Mouse (Mus musculus) CD4-positive helper T cell, adult 2 months (primary cell): ENCODE results near the gene 2700097O09Rik.
"Not testable (repeated sequence)": the region's sequence is repeated elsewhere in the genome, so short reads cannot be mapped to it uniquely, and the experiment has no call there.

Experiments
- DNase-seq: peaks from one replicate; pipeline ENCODE4 v3.0.0-alpha.2; 2012; ENCODE audit warnings: low read depth, missing footprints, low spot score

Gene 2700097O09Rik

GRCm38 (mm10) chr12:55079726-55080600 is at the start of gene 2700097O09Rik, which contains the start of gene Srp54a:
TSS of gene 2700097O09Rik (minus strand) at chr12:55080110.
TSS of gene Srp54a (plus strand) at chr12:55080262.
- peak; percentile 96 for DNase-seq

GRCm38 (mm10) chr12:55124731-55125130 is 44.8 kb upstream of the 2700097O09Rik start:
- DNase-seq = not testable (repeated sequence)

- DNase-seq = not testable (repeated sequence)
Measured at GRCm38 (mm10) chr12:55124242-55124641, 44.3 kb upstream of the 2700097O09Rik start, which contains the start of gene Fam177a. TSS of gene Fam177a (plus strand) at chr12:55124469.

DNA sequence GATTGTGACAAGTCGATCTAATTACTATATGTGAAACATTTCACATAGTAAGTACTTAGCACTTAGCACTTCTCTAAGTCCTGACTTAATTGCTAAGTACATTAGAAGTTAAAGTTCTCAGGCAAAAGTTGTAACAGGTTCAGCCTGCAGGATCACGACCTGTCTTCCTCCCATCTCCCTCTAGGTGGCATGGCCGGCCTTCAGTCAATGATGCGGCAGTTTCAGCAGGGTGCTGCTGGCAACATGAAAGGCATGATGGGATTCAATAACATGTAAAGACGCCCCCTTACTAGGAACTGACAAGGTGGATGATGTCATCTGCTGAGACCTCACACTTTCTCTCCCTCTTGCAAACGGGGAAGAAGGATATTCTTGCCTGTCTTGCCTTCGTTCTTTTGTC is 32.7 kb upstream of the 2700097O09Rik start:
- not testable (repeated sequence) for DNase-seq

DNA sequence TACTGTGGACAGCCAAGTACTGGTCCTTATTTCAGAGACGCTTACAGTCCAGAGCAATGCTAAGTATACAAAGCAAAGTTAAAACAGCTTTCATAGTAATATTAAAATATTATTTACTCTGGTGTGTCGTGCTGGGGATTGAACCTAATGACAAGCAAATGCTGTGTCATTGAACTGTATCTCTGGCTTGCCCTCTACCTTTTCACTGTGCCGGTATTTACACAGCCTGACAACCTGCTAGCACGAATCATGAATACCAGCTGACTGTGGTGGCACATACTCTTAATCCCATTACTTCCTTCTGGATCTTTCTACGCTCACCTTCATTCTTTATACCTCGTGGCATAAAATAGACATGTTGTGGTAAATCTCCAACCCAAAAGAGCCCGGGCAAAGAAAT is 12.2 kb upstream of the 2700097O09Rik start:
- DNase-seq = not testable (repeated sequence)

GRCm38 (mm10) chr12:55080601-55080942 is 662 bp upstream of the 2700097O09Rik start:
- DNase-seq = not testable (repeated sequence)

DNA sequence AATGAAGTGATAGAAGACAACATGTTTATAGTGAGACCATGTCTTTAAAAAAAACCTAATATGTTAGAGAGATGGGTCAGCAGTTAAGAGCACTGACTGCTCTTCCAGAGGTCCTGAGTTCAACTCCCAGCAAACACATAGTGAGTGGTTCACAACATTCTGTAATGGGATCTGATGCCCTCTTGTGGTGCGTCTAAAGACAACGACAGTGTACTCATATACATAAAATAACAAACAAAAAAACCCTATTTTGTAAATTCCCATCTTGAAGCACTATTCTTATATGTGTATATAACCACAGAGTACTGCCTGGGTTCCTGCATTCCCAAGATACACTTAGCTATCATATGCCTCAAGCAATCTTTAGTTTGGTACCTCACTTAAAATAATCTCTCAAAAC is 1.2 kb downstream of the 2700097O09Rik start:
- DNase-seq = peak; percentile 33

DNA sequence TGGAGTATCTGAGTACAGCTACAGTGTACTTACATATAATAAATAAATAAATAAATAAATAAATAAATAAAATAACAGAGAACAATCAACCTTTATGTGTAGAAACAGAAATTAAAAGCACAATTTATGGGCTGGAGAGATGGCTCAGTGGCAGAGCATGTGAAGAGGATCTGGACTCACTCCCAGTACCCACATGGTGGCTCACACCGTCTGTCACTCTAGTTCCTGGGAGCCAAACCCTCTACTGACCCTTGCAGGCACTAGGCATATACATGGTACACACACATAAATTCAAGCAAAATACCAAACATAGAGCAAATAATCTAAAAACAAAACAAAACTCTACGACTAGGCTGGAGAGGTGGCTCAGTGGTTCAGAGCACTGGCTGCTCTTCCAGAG is 4.6 kb downstream of the 2700097O09Rik start:
- DNase-seq = no peak

DNA sequence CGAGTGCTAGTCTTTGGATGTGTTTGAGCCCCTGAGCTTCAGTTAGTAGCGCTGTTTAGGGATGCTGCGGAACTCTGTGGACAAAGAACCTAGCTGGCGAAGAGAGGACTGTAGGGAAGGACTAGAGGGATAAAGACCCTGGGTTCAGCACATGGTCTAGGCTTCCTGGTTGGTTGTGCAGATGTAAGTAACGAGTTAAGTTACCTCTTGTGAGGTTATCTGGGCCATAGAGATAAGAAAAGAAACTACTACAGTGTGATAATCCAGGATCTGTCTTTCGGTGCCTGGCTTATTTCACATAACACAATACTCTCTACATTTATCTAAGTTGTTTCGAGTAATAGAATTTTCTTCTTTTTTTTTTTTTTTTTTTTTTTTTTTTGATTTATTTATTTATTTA is 6.2 kb downstream of the 2700097O09Rik start:
- no peak for DNase-seq

DNA sequence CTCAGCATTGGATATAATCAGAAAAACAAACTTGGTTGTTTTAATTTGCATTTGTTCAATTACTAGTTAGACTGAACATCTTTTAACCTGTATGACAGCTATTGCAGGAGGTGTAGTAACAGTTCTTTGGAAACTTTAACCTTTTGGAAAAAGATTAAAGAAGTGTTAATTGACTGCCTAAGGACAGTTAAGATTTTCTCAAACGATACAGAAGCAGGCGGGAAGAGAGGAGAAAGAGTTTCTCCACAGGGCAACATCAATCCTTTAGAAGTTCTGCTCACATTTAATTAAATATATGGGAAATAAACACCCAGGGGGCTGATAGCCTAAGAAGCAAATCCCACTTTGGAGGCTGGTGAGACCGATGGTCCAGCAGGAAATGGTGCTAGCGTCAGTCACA is 7.4 kb downstream of the 2700097O09Rik start:
- no peak for DNase-seq

GRCm38 (mm10) chr12:55062141-55062540 is 17.8 kb downstream of the 2700097O09Rik start:
- no peak for DNase-seq

DNA sequence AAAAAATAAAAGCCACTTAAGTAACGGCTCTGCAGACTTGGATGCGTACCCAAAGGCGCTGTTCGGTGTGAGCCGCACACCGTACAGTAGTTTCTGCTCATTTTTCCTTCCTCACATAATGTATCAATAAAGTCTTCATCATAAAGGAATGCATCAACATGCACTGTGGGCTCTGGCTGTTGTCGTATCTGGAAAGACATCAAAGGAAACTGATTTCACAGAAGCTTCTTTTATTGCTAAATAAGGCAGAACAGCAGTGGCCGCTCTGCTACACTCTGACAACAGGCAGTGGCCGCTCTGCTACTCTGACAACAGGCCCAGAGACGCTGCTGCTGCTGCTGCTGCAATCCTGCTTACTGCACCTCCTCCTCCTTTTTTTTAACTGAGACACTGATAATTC is 18.9 kb downstream of the 2700097O09Rik start:
- DNase-seq = peak; percentile 45

GRCm38 (mm10) chr12:55060212-55060898 is 19.6 kb downstream of the 2700097O09Rik start:
- DNase-seq = peak; percentile 75

GRCm38 (mm10) chr12:55059812-55060211 is 20.1 kb downstream of the 2700097O09Rik start:
- no peak for DNase-seq

DNA sequence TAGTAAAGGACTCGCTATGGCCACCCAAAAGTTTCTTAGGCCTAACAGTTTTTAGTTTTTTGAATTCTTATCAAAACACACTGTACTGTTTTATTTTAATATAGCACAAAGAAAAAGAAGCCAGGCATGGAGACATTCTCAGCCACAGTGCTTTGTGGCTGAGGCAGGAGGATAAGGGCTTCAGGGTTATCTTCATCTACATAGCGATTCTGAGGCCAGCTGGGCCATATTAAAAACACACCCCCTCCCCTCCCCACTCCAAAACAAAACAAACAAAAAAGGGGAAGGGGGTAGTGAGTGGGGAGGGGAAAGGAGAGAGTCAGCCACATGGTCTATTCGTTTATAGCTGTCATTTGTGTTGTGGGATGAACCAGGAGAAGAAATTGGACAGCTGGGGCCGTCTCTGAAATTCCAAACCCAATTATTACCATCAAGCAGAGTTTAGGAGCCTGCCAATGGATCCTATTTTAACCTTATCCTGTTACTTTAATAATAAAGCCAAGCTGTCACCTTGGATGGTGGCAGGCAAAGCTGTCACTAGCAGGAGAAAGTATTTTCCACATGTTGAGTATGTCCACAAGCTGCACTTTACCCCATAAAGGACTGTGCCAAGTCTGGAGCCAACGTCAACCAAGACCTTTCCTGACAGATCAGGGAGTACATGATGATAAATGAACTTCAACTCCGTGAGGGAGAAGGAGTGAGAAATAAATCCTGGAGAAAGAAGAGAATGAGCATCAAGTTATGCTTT is 20.9 kb downstream of the 2700097O09Rik start:
- DNase-seq = no peak

DNA sequence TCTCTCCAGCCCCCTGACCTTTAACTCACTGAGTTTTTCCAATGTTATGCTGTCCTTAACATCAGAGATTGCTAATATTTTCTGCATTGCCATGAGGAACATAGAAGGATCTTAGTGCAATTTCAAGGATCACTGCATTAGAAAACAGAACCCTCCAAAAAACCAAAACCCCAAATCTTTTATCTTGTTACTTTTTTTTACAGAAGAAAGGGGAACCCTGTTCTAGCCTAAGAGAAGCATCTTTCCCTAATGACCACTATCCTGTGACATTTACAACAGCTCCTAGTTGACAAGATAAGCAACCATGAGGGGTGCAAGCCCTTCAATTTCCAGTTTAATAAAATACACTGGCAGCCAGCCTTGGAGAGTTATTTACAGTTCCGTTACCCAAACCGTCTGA is 23.2 kb downstream of the 2700097O09Rik start:
- DNase-seq = no peak

- no peak for DNase-seq
Measured at GRCm38 (mm10) chr12:55054551-55055241, 25.2 kb downstream of the 2700097O09Rik start.

- DNase-seq = no peak
Measured at GRCm38 (mm10) chr12:55053267-55053666, 26.6 kb downstream of the 2700097O09Rik start.

DNA sequence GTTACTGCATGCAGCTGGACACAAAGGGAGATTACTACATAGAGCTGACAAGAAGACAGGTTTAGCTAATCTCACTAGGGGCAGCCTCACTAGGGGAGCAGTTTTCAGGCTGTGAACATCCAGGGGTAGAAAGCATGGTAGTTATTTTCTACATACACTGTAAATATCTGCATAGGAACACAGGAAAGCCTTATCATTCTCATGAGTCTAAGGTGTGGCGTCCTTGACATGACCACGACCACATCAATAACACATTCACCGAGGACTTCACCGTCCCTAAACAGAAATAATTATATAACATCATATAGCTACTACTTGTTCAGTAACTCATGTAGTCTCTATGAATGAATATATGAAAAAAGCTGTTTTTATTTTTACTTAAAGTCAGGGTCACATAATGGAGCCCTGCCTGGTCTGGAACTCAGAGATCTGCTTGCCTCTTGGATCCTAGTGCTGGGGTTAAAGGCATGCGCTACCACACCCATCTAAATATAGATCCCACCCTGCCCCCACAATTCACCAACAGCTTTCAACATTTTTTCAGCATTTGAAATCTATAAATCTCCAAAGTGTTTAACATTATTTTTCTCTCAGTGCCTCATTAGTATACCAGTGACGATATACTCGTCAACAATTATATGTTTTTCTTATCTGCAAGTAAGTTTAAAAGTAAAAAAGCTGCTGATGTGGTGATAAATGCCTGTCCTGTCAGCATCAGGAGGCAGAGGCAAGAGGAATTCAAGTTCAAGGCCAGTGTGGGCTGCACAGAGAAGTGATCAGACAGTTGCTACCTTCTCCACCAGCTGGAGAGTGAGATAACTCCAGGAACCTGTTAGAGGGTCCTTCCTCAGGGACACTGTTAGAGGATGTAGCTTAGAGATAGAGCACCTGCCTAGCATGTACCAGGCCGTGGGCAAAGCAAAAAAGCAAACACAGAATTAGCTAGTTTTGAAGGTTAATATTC is 28.4 kb downstream of the 2700097O09Rik start:
- peak; percentile 45 for DNase-seq

- peak; percentile 80 for DNase-seq
Measured at GRCm38 (mm10) chr12:55049731-55050353, 30.1 kb downstream of the 2700097O09Rik start.
